Comparison of ENCODE assay signal across 8 mouse cellular contexts in genomic region chr4:135179077-135179481, GRCm38 (mm10). TPM values are rescaled to one million over a fixed set of nuclear protein-coding genes. Genes with fewer than 3 reads are reported as not detected.
A peak's percentile ranks its signal among the peaks of the same experiment; 100 is the strongest.
DNase-seq lines count a peak whose midpoint lies in the region; ATAC-seq and TF ChIP-seq lines count a peak whose summit lies in the region.

No protein-coding gene starts in this region.

- DNase-seq in heart, adult 2 months = peak in 1 of 2 experiments; percentile 39
- DNase-seq in heart, adult 9 months (ENCODE audit: low spot score in 2 of 2) = no peak
- peak; percentile 40 to 66 for DNase-seq in spleen, adult 18-20 months
- DNase-seq in spleen, adult 12 weeks (ENCODE audit: low spot score) = no peak
- DNase-seq in limb, embryonic 10.5 days (ENCODE audit: low spot score) = peak; percentile 49
- peak; percentile 61 to 85 for DNase-seq in spleen, postnatal 4 days (ENCODE audit: low spot score in 2 of 2)
- no peak for DNase-seq in right cerebral cortex, postnatal 10 days (ENCODE audit: low spot score in 2 of 2)

- no peak overlapping the region for H3K4me3 ChIP-seq in heart, adult 2 months
- H3K4me3 ChIP-seq in limb, embryonic 10.5 days = no peak overlapping the region

- no peaks in the 10 kb centered on the region for H3K4me1 ChIP-seq in heart, adult 2 months (ENCODE audit: control insufficient read depth, insufficient read depth, low read length)
- H3K4me1 ChIP-seq in limb, embryonic 10.5 days = peaks cover 36% of the 10 kb centered on the region

- H3K27me3 ChIP-seq in heart, adult 2 months (ENCODE audit: control insufficient read depth, insufficient read depth, low read length) = peaks cover 7% of the 10 kb centered on the region
- peaks cover 68% of the 10 kb centered on the region for H3K27me3 ChIP-seq in limb, embryonic 10.5 days (ENCODE audit: low read depth, poor library complexity, severe bottlenecking)

- TF ChIP-seq POLR2A in heart, adult 2 months (IDR thresholded peaks at IDR 0.05; ENCODE audit: insufficient read depth, low read depth, low read length) = no peak

- TF ChIP-seq EP300 in heart, adult 2 months (IDR thresholded peaks at IDR 0.05; ENCODE audit: insufficient read depth, low read depth, low read length) = no peak

- ATAC-seq in cerebellum, adult (ENCODE audit: insufficient number of reproducible peaks, low FRiP score, low TSS enrichment) = no peak

- 38% methylated on average over 5 of the region's 5 CpGs for WGBS in heart, adult 2 months
- WGBS in limb, embryonic 10.5 days = 20% methylated on average over 5 of the region's 5 CpGs

- no peaks in the 10 kb centered on the region for H3K36me3 ChIP-seq in heart, adult 2 months (ENCODE audit: control insufficient read depth, insufficient read depth, low read length)
- no peaks in the 10 kb centered on the region for H3K36me3 ChIP-seq in limb, embryonic 10.5 days

- TF ChIP-seq CTCF in heart, adult 2 months (IDR thresholded peaks at IDR 0.05) = peak; percentile 63

- no peaks in the 10 kb centered on the region for H3K79me2 ChIP-seq in heart, adult 2 months (replicated peaks; ENCODE audit: control insufficient read depth, insufficient read depth, low read length)

- no peak overlapping the region for H3K9ac ChIP-seq in heart, adult 2 months (ENCODE audit: low read depth, low read length)

- H3K27ac ChIP-seq in heart, adult 2 months = no peak overlapping the region
- no peak overlapping the region for H3K27ac ChIP-seq in limb, embryonic 10.5 days

- H3K9me3 ChIP-seq in limb, embryonic 10.5 days (replicated peaks) = no peaks in the 10 kb centered on the region

- intact Hi-C loops in heart, adult 2 months (cut with DNase I) = no loop called here

RNA-seq across cellular contexts. Expression of gene Runx3, which starts 58.6 kb away (rescaled TPM):
- 1 to 10 TPM in 1 of 2 experiments, under 1 TPM in 1; 0.97 to 1.2 TPM for total RNA-seq in heart, adult 2 months (2021)
- polyA plus RNA-seq in heart, adult 2 months (2012; rRNA removed) = 0.15 and 0.39 TPM in 2 replicates
- 0.05 and 0.08 TPM in 2 replicates for polyA plus RNA-seq in limb, embryonic 10.5 days (2016; fragmentation: Nextera tagmentation; extraction: Ambion mirVana)

Comparison
In these comparisons a context has a peak if more than half of its experiments do, and no peak if none do; other contexts are left out.
1. DNase-seq: peak in spleen, adult 18-20 months (2 of 2), limb, embryonic 10.5 days (single experiment) and spleen, postnatal 4 days (2 of 2); none in heart, adult 9 months (0 of 2), spleen, adult 12 weeks (single experiment) and right cerebral cortex, postnatal 10 days (0 of 2).